Mouse (Mus musculus) myocyte (in vitro differentiated cells): Measurements from ENCODE around the gene Psmc3ip.

Experiments used
- E2F4 ChIP-seq: IDR thresholded peaks from one replicate; pipeline ENCODE4 v1.6.1; 2011; ENCODE audit warnings: mild to moderate bottlenecking, control low read depth, moderate library complexity; ENCODE audit not compliant: insufficient read depth
- POLR2A ChIP-seq: IDR thresholded peaks from one replicate; pipeline ENCODE4 v1.6.1; 2011; ENCODE audit warnings: low read depth, mild to moderate bottlenecking, control low read depth, moderate library complexity; ENCODE audit not compliant: insufficient read length
- SRF ChIP-seq: IDR thresholded peaks from one replicate; pipeline ENCODE4 v1.6.1; 2011; ENCODE audit warnings: low read depth; ENCODE audit not compliant: control insufficient read depth, insufficient read length
- TCF3 ChIP-seq: IDR thresholded peaks from one replicate; pipeline ENCODE4 v1.6.1; 2011; ENCODE audit warnings: low read depth, control low read depth; ENCODE audit not compliant: insufficient read length
- USF1 ChIP-seq: IDR thresholded peaks from one replicate; pipeline ENCODE4 v1.6.1; 2011; ENCODE audit warnings: low read depth, mild to moderate bottlenecking, control low read depth, moderate library complexity

GRCm38 (mm10) chr11:101052751-101053473 is 42.3 kb downstream of the Psmc3ip start:
- TF ChIP-seq USF1 (no peak), POLR2A (no peak), SRF (no peak), TCF3 (no peak), E2F4 (no peak)
